Mouse (Mus musculus) liver, postnatal 0 days (tissue): ENCODE data around the gene B4galt3.

Experiments used
- CTCF ChIP-seq: sonication (generic); IDR thresholded peaks from 2 replicates; pipeline ENCODE4 v1.5.1; 2016; ENCODE audit warnings: antibody characterized with exemption, low read depth
- EP300 ChIP-seq: IDR thresholded peaks from 2 replicates; pipeline ENCODE4 v1.6.1; 2016; ENCODE audit warnings: antibody characterized with exemption, low read depth, mild to moderate bottlenecking

- no peak for TF ChIP-seq CTCF
- TF ChIP-seq EP300, result no peak
Measured at GRCm38 (mm10) chr1:171247916-171248315, 22.2 kb upstream of the B4galt3 start.
